Mouse (Mus musculus): ENCODE measurements around the gene Cenpi.

- TF ChIP-seq POLR2A (IDR thresholded peaks at IDR 0.05; ENCODE audit: borderline replicate concordance, control insufficient read depth, low read depth, low read length) (no peak), CTCF (IDR thresholded peaks at IDR 0.05; ENCODE audit: control insufficient read depth, insufficient read depth, low read length) (no peak)
Measured at GRCm38 (mm10) chrX:134296737-134297136, 11.1 kb upstream of the Cenpi start.

Data from bone marrow, adult 2 months (tissue).